Mouse (Mus musculus): ENCODE data around the gene Kl. TPM values are rescaled to one million over a fixed set of nuclear protein-coding genes. Genes with fewer than 3 reads are reported as not detected.

Gene Kl
- 377 TPM for polyA plus RNA-seq (2014; fragmentation: Illumina TruSeq; extraction: RNeasy Lipid Tissue Mini Kit (QIAGEN cat#74804); ENCODE audit: low read depth, low replicate concordance)

GRCm38 (mm10) chr5:150952328-150952668 lies at the start of gene Kl:
Gene Kl, plus strand, starts transcription at chr5:150952607.

